Mouse (Mus musculus) neural tube, embryonic 12.5 days (tissue): ENCODE measurements around the gene Dnase1l2. TPM values are rescaled to one million over a fixed set of nuclear protein-coding genes. Genes with fewer than 3 reads are reported as not detected.

Experiments
- ATAC-seq: fragments of 200-750 bp; cut with Nextera tagmentation; 2 replicates; pipeline ENCODE4 v1.8.0; 2017; ENCODE audit warnings: low read depth, mild to moderate bottlenecking, moderate TSS enrichment, moderate library complexity; ENCODE audit not compliant: low FRiP score
- H3K27ac ChIP-seq: fragments of 300-500 bp; sonication (generic); 2 replicates; pipeline ENCODE4 v1.5.1; 2016
- H3K27me3 ChIP-seq: fragments of 300-500 bp; sonication (generic); replicated peaks from 2 replicates; pipeline ENCODE4 v1.6.1; 2016; ENCODE audit warnings: mild to moderate bottlenecking
- H3K36me3 ChIP-seq: fragments of 300-500 bp; sonication (generic); 2 replicates; pipeline ENCODE4 v1.6.1; 2016; ENCODE audit warnings: mild to moderate bottlenecking
- H3K4me1 ChIP-seq: fragments of 300-500 bp; sonication (generic); 2 replicates; pipeline ENCODE4 v1.6.1; 2016
- H3K4me2 ChIP-seq: fragments of 300-500 bp; sonication (generic); replicated peaks from 2 replicates; pipeline ENCODE4 v1.6.1; 2016; ENCODE audit warnings: mild to moderate bottlenecking
- H3K4me3 ChIP-seq: fragments of 300-500 bp; sonication (generic); 2 replicates; pipeline ENCODE4 v1.5.1; 2016
- H3K9ac ChIP-seq: fragments of 300-500 bp; sonication (generic); 2 replicates; pipeline ENCODE4 v1.6.1; 2016; ENCODE audit warnings: mild to moderate bottlenecking
- H3K9me3 ChIP-seq: fragments of 300-500 bp; sonication (generic); 2 replicates; pipeline ENCODE4 v1.6.1; 2016; ENCODE audit warnings: mild to moderate bottlenecking
- WGBS: fragments of 180-500 bp; shearing (Covaris S2); methylation state at CpG from one replicate; pipeline ENCODE4 v1.1.7; 2016; 5-methylcytosine and 5-hydroxymethylcytosine counted together
- polyA plus RNA-seq: library from polyadenylated mRNA; unstranded; fragments of >200 nt; fragmentation: Nextera tagmentation; extraction: Ambion mirVana; gene quantifications from 2 replicates; pipeline ENCODE4 v1.2.1, GENCODE M21; 2016

Dnase1l2 gene
- polyA plus RNA-seq, 1 experiment from 2014 or later: 4.4 TPM

DNA sequence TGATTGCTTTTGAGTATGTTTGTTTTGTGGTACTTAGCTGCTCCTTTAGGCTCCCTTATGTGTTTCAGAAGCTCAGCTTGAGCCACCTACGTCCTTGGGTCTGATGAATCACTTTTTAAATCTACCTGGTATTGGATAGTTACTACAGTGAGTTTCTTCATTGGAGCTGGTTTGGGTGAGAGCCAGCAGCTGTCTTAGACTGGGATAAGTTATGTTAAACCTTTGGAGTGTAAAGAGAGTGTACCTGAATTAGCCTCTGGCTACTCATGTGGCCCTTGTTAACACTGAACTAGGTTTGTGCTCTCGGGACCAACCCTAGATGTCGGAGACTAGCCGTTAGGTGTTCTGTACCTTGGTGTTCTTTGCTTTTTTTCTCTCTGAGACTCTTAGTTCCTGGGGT is 19.8 kb downstream of the Dnase1l2 start:
- Histone ChIP-seq H3K9ac (no peak overlapping the region), H3K4me2 (no peak overlapping the region), H3K36me3 (peaks cover 69% of the 10 kb centered on the region), H3K27ac (no peak overlapping the region), H3K9me3 (no peaks in the 10 kb centered on the region), H3K27me3 (no peaks in the 10 kb centered on the region), H3K4me1 (peaks cover 6% of the 10 kb centered on the region), H3K4me3 (no peak overlapping the region)
- WGBS: 92% methylated on average over 4 of the region's 4 CpGs
- ATAC-seq: no peak

DNA sequence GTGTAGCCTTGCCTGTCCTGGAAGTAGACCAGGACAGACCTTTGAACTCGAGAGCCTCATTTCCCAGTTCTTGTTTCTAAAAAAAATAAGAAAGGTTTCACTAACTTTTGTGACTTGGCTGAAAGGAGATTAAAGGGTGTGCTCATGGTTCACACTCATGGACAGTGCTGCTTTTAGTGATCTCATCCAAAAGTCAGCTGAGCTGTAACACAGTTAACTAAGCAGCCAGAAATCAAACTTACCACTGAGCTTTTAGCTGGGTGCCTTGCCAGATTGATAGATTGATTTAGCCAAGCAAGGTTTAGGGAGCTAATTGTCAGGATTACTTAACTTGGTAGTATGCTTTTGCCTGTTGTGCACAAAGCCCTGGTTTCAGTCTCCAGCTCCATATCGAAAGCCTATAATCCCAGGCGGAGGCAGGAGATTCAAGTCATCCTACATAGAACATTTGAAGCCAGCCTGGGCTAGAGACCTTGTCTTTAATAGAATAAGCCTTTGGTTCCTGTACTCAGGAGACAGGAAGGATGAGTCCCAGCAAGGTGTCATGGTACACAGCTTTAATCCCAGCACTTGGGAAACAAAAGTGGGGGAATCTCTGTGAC is 26.8 kb downstream of the Dnase1l2 start:
- peak overlapping the region; percentile 90; the same call in 1 of the 2 replicates for H3K9ac ChIP-seq
- H3K27me3 ChIP-seq: no peaks in the 10 kb centered on the region
- H3K4me1 ChIP-seq: peaks cover 21% of the 10 kb centered on the region
- 91% methylated on average over 3 of the region's 3 CpGs for WGBS
- H3K4me2 ChIP-seq: peak overlapping the region; percentile 96
- no peaks in the 10 kb centered on the region for H3K9me3 ChIP-seq
- H3K4me3 ChIP-seq: no peak overlapping the region
- H3K27ac ChIP-seq: no peak overlapping the region
- peaks cover 51% of the 10 kb centered on the region for H3K36me3 ChIP-seq
- no peak for ATAC-seq

DNA sequence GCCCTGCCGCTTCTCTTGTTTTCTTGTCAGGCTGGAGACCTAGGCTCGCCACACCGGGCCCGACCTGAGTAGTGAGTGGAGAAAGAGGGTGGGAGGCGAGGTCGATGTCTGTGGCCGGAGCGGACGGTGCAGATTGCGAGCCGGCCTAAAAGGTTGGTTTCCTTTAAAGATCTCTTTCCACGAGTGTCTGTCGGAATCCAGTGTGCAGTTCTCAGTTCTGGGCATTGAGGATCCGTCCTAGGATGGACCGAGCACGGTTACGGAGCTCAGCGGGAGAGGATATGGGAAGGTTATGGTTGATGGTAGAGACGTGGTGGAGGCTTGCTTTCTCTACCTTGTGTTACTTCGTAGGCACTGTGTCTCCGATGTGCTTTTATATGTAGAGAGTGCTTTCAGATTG is 27.9 kb downstream of the Dnase1l2 start:
- ATAC-seq: no peak; the same call in 1 of the 2 replicates
- peak overlapping the region; percentile 96 for H3K4me2 ChIP-seq
- peak overlapping the region; percentile 82; the same call in 1 of the 2 replicates for H3K27ac ChIP-seq
- H3K4me3 ChIP-seq: peak overlapping the region; percentile 89
- WGBS: under 1% methylated on average over 21 of the region's 21 CpGs
- H3K9ac ChIP-seq: peak overlapping the region; percentile 90
- H3K9me3 ChIP-seq: no peaks in the 10 kb centered on the region
- peaks cover 48% of the 10 kb centered on the region for H3K36me3 ChIP-seq
- no peaks in the 10 kb centered on the region for H3K27me3 ChIP-seq
- H3K4me1 ChIP-seq: peaks cover 21% of the 10 kb centered on the region

DNA sequence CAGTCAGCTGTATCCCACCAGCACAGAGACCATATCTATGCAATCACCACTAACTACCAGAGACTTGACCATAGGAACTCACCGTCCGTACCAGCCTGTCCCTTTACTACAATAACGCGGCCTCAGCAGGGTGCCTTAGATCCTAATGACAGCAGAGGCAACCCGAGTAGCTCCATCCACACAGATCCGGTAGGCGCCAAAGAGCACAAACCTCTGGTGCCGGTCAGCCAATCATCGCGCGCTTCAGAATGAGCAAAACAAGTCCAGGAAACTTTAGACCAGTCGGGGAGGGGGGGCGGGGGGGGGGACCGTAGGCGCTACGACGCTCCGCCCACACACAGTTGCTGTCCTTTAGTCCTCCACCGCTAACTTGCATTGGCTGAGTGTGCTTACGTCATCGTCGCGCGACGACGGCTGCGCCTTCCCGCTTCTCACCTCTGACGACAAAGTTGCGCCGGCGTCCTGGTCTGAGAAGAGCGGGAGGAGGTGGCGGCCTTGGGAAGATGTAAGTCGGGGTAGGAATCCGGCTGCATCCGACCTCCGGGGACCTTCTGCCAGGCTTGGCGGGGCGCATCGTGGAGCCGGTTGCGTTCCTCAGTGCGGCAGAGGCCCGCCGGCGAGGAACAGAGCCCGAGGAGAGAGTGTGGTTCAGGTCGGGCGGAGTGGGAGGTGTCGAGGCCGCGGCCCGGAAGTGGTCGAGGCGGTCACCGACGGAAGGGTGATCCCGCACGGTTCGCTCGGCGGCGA is 28.5 kb downstream of the Dnase1l2 start, which contains the start of gene Rnps1:
Gene Rnps1 (plus strand): TSS at position 336 of the 747 bp plus-strand sequence.
- Histone ChIP-seq H3K9me3 (no peaks in the 10 kb centered on the region), H3K36me3 (peaks cover 48% of the 10 kb centered on the region), H3K4me1 (peaks cover 21% of the 10 kb centered on the region), H3K4me2 (peak within 1 kb of the TSS; percentile 96), H3K27ac (peak within 1 kb of the TSS; percentile 82), H3K9ac (peak within 1 kb of the TSS; percentile 90), H3K4me3 (peak within 1 kb of the TSS; percentile 89), H3K27me3 (no peaks in the 10 kb centered on the region)
- ATAC-seq: peak; percentile 96
- WGBS: under 1% methylated on average over 64 of the region's 64 CpGs

DNA sequence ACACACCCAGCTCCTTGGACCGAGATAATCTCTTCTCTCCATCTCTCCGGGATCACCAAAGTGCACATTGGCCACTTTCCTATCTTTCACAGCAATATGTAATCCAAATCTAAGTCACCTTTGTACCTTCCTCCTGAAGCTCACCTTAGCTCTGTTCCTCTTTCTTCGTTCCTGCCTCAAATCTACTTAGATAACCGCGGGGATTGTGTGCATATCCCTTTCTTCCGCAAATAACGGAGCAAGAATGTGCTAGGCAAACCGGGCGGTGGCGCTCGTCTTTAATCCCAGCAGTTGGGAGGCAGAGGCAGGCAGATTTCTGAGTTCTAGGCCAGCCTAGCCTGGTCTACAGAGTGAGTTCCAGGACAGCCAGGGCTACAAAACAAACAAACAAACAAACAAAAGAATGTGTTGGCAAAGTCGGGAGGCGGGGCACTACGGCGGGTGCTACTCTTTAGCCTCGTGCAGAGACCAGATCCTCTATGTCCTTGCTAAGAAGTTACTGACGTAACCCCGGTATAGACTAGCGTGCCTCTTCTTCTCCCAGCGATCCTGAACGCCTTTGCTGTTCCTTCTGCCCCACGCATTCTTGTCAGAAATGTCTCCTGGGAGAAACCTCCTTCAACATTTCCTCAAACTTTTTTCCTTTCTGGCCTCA is 29.2 kb downstream of the Dnase1l2 start:
- Histone ChIP-seq H3K9me3 (no peaks in the 10 kb centered on the region), H3K27ac (0 out of 2 replicates have a peak overlapping the region, but pooled peaks have one; percentile 20), H3K27me3 (no peaks in the 10 kb centered on the region), H3K9ac (peak overlapping the region; percentile 60), H3K36me3 (peaks cover 48% of the 10 kb centered on the region), H3K4me2 (peak overlapping the region; percentile 96), H3K4me3 (peak overlapping the region; percentile 89), H3K4me1 (peaks cover 21% of the 10 kb centered on the region)
- ATAC-seq: peak; percentile 49; the same call in 1 of the 2 replicates
- WGBS: 32% methylated on average over 22 of the region's 22 CpGs

DNA sequence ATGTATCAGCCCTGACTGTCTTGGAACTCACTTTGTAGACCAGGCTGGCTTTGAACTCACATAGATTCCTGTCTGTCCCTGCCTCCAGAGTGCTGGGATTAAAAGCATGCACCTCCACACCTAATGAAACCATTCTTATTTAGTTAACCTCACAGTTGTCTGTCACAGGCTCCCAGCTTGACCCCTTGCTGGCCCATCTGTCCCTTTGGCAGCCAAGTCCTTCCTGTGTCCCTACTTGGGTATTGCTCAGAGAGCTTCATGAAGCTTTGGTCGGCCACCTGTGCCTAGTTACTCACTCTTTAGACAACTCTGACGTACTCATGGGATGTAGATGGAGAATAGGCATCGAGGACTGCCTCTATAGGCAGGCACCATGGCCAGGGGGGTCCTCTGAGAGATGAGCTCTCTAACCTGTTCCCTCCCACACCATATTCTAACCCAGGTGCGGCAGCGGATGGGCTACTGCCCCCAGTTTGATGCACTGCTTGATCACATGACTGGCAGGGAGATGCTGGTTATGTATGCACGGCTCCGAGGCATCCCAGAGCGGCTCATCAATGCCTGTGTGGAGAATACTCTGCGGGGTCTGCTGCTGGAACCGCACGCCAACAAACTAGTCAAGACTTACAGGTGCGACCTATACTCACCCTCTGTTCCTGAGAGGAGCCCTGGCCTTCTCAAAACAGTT is 35.6 kb downstream of the Dnase1l2 start:
- no peak overlapping the region for H3K9ac ChIP-seq
- WGBS: 87% methylated on average over 12 of the region's 12 CpGs
- no peaks in the 10 kb centered on the region for H3K4me1 ChIP-seq
- ATAC-seq: no peak
- no peaks in the 10 kb centered on the region for H3K27me3 ChIP-seq
- peaks cover 81% of the 10 kb centered on the region for H3K36me3 ChIP-seq
- no peak overlapping the region for H3K4me2 ChIP-seq
- H3K4me3 ChIP-seq: no peak overlapping the region
- no peaks in the 10 kb centered on the region for H3K9me3 ChIP-seq
- H3K27ac ChIP-seq: no peak overlapping the region

DNA sequence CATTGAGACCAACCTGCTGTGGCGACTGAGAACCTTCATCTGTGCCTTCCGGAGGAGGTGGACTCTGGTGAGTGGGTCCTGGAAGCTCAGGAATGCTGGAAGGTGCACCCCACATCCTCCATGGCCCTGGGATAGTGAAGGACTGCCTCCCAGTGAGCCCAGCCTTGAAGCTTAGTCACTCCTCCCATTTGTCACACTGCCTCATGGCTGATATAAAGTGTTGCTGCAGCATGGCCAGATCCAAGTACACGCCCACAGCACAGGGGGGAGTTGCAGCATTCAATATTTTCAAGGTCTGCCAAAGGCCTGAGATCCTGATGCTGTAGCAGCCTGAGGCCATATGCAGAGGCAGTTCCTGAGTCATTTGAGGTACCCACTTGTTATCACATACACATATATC is 40.5 kb downstream of the Dnase1l2 start:
- 83% methylated on average over 3 of the region's 3 CpGs for WGBS
- peaks cover 85% of the 10 kb centered on the region for H3K36me3 ChIP-seq

DNA sequence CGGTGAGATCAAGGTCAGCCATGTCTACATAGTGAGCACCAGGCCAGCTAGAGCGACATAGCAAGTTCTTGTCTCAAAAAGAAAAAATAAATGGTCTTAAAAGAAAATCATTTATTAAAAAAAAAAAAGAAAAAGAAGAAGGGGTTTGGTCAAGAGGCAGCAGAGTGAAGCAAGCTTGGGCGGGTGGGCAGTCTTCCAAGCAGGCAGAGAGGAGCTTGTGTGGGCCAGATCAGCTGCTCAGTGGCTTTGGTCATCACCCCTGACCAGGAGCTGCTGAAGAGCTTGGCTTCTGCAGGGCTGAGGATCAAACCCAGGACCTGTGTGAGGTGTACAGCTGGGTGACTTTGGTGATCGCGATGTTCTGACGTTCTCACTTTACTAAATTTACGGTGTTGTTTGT is 48.4 kb downstream of the Dnase1l2 start:
- no peak for ATAC-seq
- no peak overlapping the region for H3K4me3 ChIP-seq
- H3K9ac ChIP-seq: no peak overlapping the region
- no peaks in the 10 kb centered on the region for H3K27me3 ChIP-seq
- H3K27ac ChIP-seq: no peak overlapping the region
- H3K36me3 ChIP-seq: peaks cover 41% of the 10 kb centered on the region
- no peaks in the 10 kb centered on the region for H3K4me1 ChIP-seq
- WGBS: 88% methylated on average over 7 of the region's 7 CpGs
- H3K9me3 ChIP-seq: no peaks in the 10 kb centered on the region
- H3K4me2 ChIP-seq: no peak overlapping the region

More for the DNA sequence above, 40.5 kb downstream of the Dnase1l2 start:
- Histone ChIP-seq H3K4me1 (no peaks in the 10 kb centered on the region), H3K4me3 (no peak overlapping the region), H3K27ac (no peak overlapping the region), H3K4me2 (no peak overlapping the region), H3K27me3 (no peaks in the 10 kb centered on the region), H3K9ac (no peak overlapping the region), H3K9me3 (no peaks in the 10 kb centered on the region)
- no peak for ATAC-seq

DNA sequence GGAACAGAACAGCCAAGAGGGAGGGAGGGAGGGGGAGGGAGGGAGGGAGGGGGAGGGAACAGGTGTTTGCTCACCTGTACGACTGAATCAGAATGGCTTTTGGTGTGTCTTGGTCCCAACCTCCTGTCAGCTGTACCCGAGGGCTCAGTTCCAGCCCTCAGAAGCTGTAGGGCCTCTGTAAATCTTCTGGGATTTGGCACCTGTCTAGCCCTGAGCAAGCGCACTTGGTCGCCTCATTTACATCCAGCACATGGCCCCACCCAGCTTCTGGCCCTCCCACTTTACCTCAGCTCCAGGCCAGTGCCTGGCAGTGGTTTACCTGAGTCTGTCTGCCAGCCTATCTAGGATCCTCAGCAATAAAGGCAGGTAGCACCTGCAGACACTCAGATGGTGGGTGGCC is 49.4 kb downstream of the Dnase1l2 start:
- H3K9me3 ChIP-seq: no peaks in the 10 kb centered on the region
- no peaks in the 10 kb centered on the region for H3K27me3 ChIP-seq
- no peak overlapping the region for H3K4me3 ChIP-seq
- H3K4me2 ChIP-seq: no peak overlapping the region
- H3K27ac ChIP-seq: no peak overlapping the region
- H3K9ac ChIP-seq: no peak overlapping the region
- H3K36me3 ChIP-seq: peaks cover 39% of the 10 kb centered on the region
- ATAC-seq: no peak
- 55% methylated on average over 3 of the region's 4 CpGs for WGBS
- no peaks in the 10 kb centered on the region for H3K4me1 ChIP-seq

DNA sequence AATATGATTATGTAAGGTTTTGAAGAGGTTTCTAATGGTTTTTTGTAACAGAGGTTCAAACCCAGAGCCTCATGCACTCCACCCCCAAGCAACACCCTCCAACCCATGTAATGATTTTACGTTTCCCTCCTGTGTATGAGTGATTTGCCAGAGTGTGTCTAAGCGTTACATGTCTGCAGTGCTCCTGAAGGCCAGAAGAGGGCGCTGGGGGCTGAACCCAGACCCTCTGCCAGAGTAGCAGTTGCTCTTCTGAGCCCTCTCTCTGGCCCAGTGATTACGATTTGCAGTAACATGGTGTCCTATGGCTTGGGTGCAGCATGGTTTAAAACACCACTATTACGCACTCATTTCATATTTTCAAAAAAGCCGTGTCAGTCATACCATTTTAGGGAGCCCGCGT is 51.8 kb downstream of the Dnase1l2 start:
- Histone ChIP-seq H3K4me2 (no peak overlapping the region), H3K27ac (no peak overlapping the region), H3K4me1 (no peaks in the 10 kb centered on the region), H3K27me3 (no peaks in the 10 kb centered on the region), H3K9ac (no peak overlapping the region), H3K4me3 (no peak overlapping the region), H3K9me3 (no peaks in the 10 kb centered on the region), H3K36me3 (peaks cover 39% of the 10 kb centered on the region)
- no peak for ATAC-seq
- 69% methylated on average over 8 of the region's 8 CpGs for WGBS
